Mouse (Mus musculus) gonadal fat pad, adult 2 months (tissue): ENCODE measurements around the gene Uxs1. TPM values are rescaled to one million over a fixed set of nuclear protein-coding genes. Genes with fewer than 3 reads are reported as not detected.

Experiments
- DNase-seq: peaks from one replicate; pipeline ENCODE4 v3.0.0-alpha.2; 2012; ENCODE audit warnings: low read depth
- polyA plus RNA-seq: library from polyadenylated mRNA; depleted of rRNA; stranded (reverse); fragments of >200 nt; gene quantifications from 2 replicates; pipeline ENCODE4 v1.2.3, GENCODE M21; 2012; rRNA removed

Uxs1 gene
- polyA plus RNA-seq, 1 experiment: 26.5 TPM

DNA sequence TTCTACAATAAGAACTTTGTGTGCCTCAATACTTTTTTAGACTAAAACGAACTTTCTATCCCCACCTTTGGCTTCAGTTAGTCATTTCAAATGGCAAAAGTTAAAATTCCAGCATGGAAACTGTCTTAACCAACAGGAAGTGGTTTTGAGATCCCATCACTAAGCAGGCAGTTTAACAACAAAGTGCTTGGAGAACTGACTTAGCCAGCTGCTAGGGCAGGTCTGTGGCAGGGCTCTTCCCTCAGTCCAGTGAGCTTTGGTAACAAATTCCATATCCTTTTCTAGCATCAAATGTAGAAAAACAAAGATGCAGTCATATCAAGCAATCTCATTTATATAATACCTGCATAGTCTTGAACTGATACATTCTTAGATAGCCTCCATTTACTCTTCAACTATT lies 105.1 kb downstream of the Uxs1 start:
- no peak for DNase-seq

- no peak for DNase-seq
Measured at GRCm38 (mm10) chr1:43718793-43719192, 108.8 kb downstream of the Uxs1 start.

DNA sequence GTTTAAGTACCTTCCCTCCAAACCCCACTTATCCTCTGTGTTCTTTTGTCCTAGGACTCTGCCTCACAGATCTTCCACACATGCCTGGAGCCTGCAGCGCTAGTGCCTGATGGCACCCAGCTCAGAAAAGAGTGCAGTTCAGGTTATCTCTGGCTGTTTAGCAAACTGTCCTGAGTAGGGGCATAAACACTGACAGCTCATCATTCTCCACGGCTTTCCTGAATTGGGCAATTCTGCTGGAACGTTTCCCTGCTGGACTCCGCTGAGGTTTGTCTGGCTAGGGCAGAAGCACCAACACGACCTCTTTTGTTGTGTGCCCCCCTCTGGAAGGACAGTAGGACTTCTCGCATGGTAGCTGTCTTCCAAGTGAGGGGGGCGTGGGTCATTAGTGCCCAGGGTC lies 109.6 kb downstream of the Uxs1 start:
- no peak for DNase-seq

DNA sequence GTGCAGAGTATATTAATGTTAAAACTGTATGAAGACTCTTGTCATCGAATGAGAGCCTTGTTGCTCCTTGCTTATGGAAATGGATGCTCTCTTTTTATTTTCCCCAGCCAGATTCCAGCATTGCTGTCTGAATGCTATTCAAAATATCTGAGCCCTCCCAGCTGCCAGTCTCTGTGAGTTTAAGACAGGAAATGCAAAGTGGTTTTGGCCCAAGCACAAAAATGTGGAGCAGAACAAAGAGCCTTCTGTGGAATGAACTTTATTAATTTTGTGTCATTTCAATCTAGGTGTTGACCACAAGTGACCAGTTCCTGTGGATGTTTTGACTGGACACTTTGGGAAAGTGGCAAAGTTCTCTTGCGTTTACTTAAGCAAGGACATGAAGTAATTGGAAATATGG lies 112.8 kb downstream of the Uxs1 start:
- no peak for DNase-seq

GRCm38 (mm10) chr1:43698577-43699000 lies 129.0 kb downstream of the Uxs1 start:
- no peak for DNase-seq

Other genes with a start within 250 kb of the Uxs1 start
- 5.3 and 7.8 TPM in 2 replicates for gene 1500015O10Rik, start 97.2 kb downstream of the Uxs1 start, polyA plus RNA-seq
- gene Tpp2, start 105.8 kb upstream of the Uxs1 start, polyA plus RNA-seq: 8.4 and 9.4 TPM in 2 replicates
- gene Mettl21c, start 192.2 kb upstream of the Uxs1 start, polyA plus RNA-seq: 0.03 and 0.24 TPM in 2 replicates
- not detected in 2 replicates for gene Gm8251, start 234.1 kb upstream of the Uxs1 start, polyA plus RNA-seq